Mouse (Mus musculus) CD4-positive, CD25-positive, alpha-beta regulatory T cell, adult 9 weeks (primary cell): Measurements from ENCODE around the gene Olfr1493-ps1. TPM values are rescaled to one million over a fixed set of nuclear protein-coding genes. Genes with fewer than 3 reads are reported as not detected.

Experiments
- polyA plus RNA-seq: library from polyadenylated mRNA; unstranded; fragments of 100-300 nt; shearing (Covaris generic); gene quantifications from one replicate; pipeline ENCODE4 v1.2.1, GENCODE M21; 2017

Gene Olfr1493-ps1
- polyA plus RNA-seq: not detected

GRCm38 (mm10) chr19:13722978-13723377 lies at the start of gene Olfr1493-ps1:
TSS of gene Olfr1493-ps1 (plus strand) at chr19:13723278.

GRCm38 (mm10) chr19:13696968-13697367 lies 26.1 kb upstream of the Olfr1493-ps1 start, which contains the start of gene Olfr1491:
TSS of gene Olfr1491 (plus strand) at chr19:13697268.

GRCm38 (mm10) chr19:13739428-13739827 lies 16.4 kb downstream of the Olfr1493-ps1 start, which contains the start of gene Olfr1494:
TSS of gene Olfr1494 (plus strand) at chr19:13739728.

GRCm38 (mm10) chr19:13764306-13764705 lies 41.2 kb downstream of the Olfr1493-ps1 start, which contains the start of gene Olfr1495:
TSS of gene Olfr1495 (plus strand) at chr19:13764606.

GRCm38 (mm10) chr19:13777578-13777977 lies 54.5 kb downstream of the Olfr1493-ps1 start, which contains the start of gene Olfr1496:
TSS of gene Olfr1496 (plus strand) at chr19:13777878.

Other genes starting within 250 kb of the Olfr1493-ps1 start
- gene Olfr1475, start 243.1 kb upstream of the Olfr1493-ps1 start, polyA plus RNA-seq: not detected
- gene Olfr1477, start 222.7 kb upstream of the Olfr1493-ps1 start, polyA plus RNA-seq: not detected
- not detected for gene Olfr1480, start 195.4 kb upstream of the Olfr1493-ps1 start, polyA plus RNA-seq
- gene Olfr1484, start 139.8 kb upstream of the Olfr1493-ps1 start, polyA plus RNA-seq: not detected
- gene Olfr1487, start 105.9 kb upstream of the Olfr1493-ps1 start, polyA plus RNA-seq: not detected
- not detected for gene Olfr1489, start 91.7 kb upstream of the Olfr1493-ps1 start, polyA plus RNA-seq
- gene Olfr1490, start 72.2 kb upstream of the Olfr1493-ps1 start, polyA plus RNA-seq: not detected
- not detected for gene Olfr1491, start 26.0 kb upstream of the Olfr1493-ps1 start, polyA plus RNA-seq
- not detected for gene Olfr1494, start 16.4 kb downstream of the Olfr1493-ps1 start, polyA plus RNA-seq
- not detected for gene Olfr1495, start 41.3 kb downstream of the Olfr1493-ps1 start, polyA plus RNA-seq
- not detected for gene Olfr1496, start 54.6 kb downstream of the Olfr1493-ps1 start, polyA plus RNA-seq
- not detected for gene Olfr1497, start 74.9 kb downstream of the Olfr1493-ps1 start, polyA plus RNA-seq
- gene Olfr1499, start 96.2 kb downstream of the Olfr1493-ps1 start, polyA plus RNA-seq: not detected
- not detected for gene Olfr1500, start 107.2 kb downstream of the Olfr1493-ps1 start, polyA plus RNA-seq
- not detected for gene Olfr1501, start 127.4 kb downstream of the Olfr1493-ps1 start, polyA plus RNA-seq
- gene Olfr1502, start 138.5 kb downstream of the Olfr1493-ps1 start, polyA plus RNA-seq: not detected
- not detected for gene Olfr1504, start 174.7 kb downstream of the Olfr1493-ps1 start, polyA plus RNA-seq
- not detected for gene Olfr1505, start 190.3 kb downstream of the Olfr1493-ps1 start, polyA plus RNA-seq